Mouse (Mus musculus): ENCODE data around the gene Arhgap9.

Arhgap9 gene

DNA sequence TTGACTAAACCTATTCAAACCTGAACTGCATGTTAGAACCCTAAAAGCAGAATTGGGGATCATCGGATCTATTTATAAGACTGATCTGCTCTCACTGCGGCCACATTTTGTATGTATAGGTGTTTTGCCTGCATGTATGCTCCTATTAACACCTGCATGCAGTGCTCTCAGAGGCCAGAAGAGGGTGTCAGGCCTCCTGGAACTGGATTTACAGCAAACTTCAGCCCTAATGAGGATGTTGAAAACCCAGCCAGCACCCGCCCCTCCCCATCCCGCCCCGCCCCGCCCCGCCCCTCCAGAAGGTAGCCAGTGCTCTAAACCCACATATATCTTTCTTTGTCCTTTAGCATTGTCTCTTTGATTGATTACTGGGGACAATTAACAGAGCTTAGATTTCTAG lies 2.7 kb downstream of the Arhgap9 start:
- DNase-seq: peak; percentile 79

DNA sequence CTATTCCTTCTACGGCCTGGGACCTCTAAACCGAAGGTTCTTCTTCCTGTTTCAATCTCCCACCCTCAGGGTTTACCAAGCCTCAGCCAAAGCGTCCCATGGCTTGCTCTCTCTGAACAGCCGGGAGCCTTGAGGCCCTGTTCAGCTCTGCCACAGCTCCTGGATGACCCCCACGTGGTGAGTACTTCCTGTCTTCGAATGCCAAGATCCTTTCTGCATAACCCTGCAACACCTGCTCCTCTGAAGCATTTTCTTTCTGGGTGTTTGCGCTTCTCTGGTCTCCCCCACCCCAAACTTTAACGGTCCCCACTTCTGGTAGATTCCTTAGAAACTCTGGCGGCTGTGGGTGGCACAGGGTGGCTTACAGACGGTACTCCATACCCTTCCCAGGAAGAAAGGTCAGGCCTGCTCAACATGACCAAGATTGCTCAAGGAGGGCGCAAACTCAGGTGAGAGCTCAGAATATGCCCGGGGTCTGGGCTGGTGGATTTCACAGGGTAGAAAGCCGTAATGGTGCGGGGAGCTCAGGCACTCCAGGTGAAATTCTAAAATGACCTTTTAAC lies 3.8 kb downstream of the Arhgap9 start:
- DNase-seq: no peak

DNA sequence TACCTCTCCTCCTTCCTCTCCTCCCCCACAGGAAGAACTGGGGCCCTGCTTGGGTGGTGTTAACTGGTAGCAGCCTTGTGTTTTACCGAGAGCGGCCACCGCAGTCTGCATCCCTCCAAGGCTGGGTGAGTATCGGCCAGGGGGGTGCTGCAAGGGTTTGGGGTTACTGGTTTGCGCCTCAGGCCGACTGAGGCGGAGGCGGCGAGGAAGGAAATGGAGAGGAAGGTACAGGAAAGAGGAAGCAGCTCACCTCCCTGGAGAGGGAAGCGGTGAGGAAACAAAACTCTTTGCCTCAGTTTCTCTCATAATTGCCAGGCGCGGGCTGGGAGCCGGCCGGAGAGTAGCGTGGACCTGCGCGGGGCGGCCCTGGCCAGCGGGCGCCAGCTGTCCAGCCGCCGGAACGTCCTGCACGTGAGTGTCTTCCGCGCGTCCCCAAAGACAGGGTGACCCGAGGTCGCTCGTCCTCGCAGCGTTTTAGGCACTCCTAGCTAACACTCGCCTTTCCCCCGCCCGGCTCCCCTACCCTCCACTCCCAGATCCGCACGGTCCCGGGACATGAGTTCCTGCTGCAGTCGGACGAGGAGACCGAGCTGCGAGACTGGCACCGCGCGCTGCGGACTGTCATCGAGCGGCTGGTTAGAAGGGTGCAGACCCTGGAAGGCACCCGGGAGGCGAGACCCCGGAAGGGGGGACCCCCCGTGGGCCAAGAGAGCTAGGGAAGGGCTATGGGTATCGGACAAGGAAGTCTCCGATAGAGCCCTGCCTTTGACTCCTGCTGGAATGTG lies 4.4 kb downstream of the Arhgap9 start:
- DNase-seq: peak; percentile 63

DNA sequence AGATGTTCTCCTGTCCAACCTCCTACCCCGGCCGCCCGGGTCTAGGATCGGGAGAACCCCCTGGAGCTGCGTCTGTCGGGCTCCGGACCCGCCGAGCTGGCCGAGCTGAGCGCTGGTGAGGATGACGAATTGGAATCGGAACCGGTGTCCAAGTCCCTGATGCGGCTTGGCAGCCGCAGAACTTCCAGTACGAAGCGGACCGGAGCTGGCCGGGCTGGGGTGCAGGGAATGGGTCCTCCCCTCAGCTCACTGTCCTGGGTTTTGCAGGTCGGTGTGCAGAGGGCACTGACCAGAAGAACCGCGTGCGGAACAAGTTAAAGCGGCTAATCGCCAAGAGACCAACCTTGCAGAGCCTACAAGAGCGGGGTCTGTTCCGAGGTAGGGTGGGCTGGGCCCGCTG lies 5.1 kb downstream of the Arhgap9 start:
- no peak for DNase-seq

DNA sequence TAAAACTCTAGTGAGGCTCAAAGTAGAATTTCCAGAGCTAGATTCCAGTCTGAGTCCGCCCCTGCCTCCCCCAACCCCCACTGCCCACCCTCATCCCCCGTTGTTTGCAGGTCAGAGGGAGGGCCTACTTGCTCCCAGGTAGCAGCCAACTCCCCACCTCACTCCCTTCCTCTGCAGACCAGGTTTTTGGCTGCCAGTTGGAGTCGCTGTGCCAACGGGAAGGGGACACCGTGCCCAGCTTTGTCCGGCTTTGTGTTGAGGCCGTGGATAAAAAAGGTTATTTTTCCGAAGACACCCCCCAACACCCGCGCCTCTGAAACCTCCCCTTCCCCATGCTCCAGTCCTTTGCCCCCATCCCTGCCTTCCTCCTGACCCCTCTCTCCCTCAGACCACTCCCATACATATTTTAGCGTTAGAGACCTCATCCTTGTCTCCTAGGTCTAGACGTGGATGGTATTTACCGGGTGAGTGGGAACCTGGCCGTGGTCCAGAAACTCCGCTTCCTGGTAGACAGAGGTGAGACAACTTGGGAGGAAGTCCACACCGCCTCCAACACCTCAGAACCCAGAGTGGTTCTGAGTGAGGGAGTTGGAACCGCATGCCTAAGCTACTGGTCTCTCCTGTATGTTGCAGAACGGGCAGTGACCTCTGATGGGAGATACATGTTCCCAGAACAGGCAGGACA lies 5.8 kb downstream of the Arhgap9 start:
- no peak for DNase-seq

DNA sequence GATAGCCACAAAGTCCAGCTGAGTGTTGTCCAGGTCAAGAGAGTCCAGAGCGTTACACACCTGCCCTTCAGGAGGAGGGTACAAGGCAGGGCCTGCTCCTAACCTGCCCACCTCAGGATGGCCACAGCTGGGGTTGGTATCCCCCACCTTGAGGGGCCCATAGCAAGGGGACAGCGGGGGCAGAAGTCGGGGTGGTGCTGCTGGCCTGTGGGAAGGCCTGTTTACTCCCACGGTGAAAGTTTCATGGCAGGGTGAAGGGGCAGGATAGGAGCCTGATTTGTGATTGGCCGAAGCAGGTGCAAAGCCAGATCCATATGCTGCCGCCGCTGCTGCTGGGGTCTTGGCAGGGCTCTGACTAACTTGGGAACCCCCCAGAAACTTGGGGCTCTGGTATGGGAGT lies 8.4 kb downstream of the Arhgap9 start:
- no peak for DNase-seq

DNA sequence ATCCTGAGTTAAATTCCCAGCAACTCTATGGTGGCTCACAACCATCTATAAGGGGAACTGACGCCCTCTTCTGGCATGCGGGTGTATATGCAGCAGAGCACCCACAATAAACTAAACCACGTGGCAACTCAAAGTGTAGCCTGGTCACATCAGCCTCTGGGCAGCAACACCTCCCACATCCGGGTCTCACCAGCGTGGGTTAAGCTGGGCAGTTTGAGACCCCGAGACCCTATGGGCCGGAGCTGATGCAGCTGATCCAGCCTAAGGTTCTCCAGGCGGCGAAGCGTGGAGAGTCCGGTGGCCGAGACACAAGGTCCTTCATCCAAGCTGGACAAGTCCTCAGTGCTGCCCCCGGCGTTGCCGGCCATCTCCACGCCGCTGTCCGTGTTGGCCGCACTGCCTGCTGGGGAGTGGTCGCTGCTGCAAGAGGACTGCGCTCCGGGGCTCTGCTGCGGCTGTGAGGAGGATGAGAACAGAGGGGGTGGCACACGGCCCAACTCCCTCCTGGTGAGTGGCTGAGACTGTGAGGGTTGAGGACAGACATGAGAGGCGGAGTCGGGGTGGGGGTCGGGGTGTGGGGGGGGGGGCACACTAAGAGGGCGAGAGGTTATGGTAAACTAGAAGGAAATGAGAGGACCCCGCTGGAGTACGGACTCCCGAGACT lies 10.6 kb downstream of the Arhgap9 start:
- DNase-seq: no peak

DNA sequence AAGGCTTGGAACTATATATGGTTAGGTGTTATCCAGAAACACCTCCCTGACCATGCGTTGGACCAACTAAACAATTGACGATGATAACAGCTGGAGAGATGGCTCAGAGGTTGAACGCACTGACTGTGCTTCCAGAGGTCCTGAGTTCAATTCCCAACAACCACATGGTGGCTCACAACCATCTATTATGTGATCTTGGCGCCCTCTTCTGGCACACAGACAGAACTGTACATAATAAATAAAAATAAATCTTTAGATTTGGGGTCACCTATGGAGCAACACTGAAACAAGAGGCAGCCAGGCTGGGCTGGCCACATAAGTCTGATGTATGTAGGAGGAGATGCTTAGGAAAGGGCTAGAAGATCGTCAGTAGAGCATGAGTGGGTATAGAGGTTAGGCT lies 11.4 kb downstream of the Arhgap9 start:
- DNase-seq: no peak

DNA sequence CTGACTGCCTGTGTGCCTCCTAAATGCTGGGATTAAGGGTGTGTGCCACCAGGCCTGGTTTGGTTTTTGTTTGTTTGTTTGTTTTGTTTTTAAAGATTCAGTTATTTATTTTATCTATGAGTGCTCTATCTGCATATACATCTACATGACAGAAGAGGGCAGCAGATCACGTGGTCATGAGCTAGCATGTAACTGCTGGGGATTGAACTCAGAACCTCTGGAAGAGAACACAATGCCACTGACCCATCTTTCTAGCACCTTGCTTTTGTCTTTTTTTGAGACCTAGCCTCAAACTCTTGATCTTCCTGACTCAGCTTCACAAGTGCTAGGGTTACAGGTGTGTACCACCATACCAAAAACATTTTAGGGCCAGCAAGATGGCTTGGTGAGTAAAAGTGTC lies 13.5 kb downstream of the Arhgap9 start:
- DNase-seq: no peak

DNA sequence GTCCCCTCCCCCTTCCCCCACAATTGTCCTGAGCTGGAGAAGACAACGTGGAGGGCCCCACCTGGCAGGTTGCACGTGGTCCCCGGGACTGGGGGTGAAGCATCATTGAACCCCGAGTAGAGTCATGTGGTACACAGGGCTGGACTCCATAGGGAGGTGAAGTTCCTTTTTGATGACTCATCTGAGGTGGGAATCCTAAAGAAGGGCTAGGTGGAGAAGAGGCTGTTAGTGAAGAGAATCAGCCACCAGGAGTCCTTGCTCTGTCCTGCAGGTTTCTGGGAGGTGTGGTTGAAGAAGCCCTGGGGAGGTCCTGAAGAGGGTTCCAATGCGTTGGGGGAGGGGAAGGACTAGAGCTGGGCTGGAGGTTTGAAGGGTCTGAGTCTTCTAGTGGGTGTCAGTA lies 15.2 kb downstream of the Arhgap9 start:
- no peak for DNase-seq

DNA sequence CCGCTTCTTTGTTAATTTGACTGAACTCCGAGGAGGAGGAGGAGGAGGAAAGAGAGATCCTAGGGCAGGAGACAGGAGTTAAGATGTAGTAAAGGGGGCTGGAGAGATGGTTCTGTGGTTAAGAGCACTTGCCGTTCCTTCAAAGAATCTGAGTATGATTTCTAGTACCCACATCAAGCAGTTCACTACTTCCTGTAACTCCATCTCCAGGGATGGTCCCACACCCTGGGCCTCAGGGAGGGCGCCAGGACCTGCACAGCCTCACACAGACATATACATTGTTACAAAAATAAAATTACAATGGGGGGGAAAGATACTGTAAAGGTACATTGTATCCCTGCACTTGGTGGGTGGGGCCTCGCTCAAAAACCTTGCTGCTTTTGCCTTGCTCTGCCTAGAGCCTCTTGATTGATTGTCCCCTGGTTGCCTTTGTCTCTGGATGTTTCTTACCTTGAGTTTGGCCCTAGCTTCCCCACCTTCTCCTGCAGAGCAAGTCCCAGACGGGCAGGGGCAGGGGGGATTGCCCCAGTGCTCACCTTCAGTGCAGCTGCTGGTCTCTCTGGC lies 15.9 kb downstream of the Arhgap9 start:
- DNase-seq: no peak

DNA sequence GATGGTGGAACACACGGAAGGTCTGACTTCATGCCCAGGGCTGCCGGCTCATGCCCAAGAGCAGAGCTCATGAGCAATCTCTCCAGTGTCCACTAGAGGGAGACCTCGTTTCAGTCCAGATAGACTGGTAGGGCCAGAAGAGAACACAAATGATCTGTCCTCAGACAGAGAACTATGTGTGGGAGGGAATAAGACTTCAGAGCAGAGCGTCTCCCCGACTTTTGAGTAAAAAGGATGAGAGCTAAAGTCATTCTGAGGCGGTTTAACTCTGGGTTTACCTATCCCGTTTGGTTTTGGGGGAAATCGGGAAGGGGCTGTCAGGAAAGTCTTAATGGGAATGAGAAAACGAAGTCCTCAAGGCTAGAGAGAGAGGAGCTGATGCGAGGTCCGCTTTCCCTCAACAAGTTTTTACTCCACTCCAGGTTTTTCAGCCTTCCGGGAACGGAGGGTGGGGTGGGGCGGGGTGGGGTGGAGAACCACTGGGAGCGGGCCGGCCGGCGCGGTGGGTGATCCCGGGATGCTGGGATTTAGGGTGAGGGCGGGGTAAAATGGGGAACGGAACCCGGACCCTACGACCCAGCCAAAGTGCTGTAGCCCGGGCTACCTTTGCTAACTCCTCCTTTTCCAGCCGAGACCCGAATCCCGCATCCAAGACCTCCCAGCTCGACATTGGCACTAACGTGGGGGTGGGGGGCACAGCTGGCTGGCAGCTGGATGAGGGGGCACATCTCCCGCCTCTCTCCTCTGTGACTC lies 17.3 kb downstream of the Arhgap9 start:
- DNase-seq: peak; percentile 84

DNA sequence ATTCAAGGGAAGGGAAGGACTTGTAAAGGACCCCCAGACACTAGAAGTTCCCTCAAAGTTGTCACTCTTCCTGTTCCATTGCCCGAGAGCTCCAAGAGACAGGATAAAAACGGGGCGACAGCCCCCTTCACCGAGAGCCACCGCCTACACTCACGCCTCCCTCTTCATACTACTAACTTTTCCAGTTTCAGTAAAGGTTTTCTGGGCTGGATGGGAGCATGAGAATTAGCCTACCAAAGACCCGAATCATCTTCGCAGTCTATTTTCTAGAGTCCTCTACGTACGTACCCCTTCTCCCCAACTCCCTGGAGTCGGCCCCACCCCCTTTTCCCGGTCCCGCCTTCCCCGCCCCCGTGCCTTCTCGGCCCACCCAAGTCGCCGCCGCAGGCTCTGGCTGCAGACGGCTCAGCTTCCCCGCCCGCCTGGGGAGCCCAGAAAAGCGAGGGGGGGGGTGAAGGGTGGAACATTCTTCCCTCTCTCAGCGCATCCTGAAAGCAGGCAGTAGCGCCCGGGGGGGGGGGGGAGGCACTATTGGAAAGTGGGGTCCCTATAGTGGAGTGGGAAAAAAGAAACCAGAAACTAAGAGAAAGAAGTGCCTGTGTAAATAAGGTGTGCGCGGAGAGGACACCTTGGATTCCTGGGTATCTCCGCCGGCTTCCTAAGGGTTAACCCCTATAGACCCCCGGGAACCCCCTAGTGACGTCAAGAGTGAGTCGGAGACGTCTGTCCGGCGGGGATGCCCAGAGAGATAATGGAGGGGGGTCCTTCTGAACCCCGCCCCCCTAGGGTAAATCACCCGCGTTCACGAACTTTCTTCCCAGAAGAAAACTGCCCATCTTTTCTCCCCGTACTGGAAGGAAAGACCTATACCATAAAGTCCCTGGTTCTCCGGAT lies 18.2 kb downstream of the Arhgap9 start:
- peak; percentile 69 for DNase-seq

DNA sequence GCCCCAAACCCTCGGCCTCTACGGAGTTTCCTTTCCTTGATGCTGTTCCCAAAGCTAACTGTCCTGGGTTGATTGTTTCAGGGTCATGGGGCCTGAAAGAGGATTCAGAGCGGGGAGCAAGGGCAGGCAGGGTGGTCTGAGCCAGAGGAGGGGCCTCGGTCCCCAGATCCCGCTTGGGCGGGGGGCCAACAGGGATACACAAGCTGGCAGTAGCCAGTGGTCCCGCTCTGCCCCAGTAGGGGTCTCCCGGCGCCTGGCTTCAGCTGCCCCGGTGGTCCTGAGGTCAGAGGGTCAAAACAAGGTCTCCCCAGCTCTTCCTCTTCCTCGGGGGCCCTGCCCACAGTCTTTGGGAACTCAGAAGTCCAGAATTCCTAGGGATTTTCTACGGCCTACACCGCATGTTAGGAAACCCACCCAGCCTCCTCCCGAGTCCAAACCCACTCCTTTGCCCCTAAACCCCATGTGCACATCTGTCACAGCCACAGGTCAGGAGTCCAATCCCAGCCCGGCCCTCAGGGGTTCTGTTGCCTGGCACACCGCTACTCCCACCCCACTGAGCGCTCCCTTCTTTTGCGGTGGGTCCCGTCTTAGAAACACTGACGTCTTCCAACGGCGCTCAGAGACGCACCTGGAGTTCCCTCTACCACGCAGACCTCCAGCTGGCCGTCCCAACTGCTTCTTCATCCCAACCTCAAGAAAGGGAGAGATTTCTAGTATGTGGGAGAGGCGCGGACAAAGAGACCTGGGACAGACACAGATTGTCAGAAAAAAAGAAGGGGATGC lies 19.0 kb downstream of the Arhgap9 start:
- DNase-seq: no peak

DNA sequence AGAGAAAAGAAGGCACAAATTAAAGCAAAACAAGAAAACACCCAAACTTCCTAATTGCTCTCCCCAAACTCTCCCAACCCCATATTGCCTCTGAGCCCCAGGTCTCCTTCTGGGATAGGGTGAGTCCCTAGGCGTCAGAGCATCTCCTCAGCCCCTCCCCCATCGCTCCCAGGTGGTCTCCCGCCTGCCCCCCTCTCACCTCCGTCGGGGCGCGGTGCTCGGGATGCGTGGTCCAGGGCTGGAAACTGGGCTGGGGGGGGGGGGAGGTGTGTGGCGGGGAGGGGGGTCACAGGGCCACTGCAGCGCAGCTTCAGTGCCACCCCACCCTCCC lies 19.6 kb downstream of the Arhgap9 start:
- DNase-seq: no peak

DNA sequence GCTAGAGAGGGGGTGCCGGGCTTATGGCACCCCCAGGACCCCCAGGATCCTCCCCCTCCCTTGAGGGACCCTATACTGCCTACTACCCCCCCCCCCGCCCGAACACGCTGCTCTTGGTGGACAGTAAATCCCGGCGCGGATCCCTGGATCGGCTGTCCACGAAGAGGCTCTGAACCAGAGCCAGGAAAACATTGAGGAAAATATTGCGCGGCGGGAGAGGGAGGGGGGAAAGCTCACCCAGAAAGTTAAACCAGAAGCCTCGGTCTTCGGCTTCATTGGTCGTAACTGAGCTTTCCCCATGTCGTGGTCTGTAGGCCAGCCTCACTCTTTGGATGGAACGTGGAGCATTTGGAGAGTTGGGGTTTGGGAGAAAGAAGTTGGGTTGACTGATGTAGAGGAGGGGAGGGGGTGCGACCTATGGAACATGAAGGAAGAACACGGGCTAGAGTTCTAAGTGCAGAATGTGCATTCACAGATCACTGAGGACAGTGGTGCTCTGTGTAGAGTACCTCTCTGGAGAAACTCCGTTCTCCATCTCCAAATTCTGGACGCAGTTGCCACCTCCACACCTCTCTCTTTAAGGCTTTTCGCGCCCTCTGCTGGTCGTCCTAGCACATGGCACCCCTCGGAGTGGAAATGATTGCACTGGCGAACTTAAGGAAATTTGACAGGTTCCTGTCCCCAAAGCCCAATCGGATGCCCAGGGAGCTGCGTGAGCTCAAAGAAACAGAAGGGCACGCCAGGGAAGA lies 20.3 kb downstream of the Arhgap9 start, which contains the start of gene Gli1:
TSS of gene Gli1 (minus strand) at position 84 of the 749 bp plus-strand sequence.
- peak; percentile 83 for DNase-seq

DNA sequence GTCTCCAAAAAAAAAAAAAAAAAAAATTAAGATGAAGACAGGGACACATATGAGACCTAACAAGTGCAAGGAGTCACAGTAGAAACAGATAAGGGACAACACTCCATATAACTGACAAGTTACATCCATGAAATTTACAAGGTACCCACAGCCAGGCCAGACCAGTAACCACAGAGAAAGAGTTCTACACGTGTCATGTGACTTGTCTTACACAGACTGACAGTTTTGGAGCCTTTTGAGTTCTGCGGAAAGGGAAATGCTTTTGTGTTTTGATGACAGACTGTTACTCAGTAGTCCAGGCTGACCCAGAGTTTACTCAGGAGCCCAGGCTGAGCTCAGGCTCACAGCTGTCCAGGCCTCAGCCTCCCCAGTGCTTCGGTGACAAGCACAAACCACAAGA lies 21.3 kb downstream of the Arhgap9 start:
- no peak for DNase-seq

DNA sequence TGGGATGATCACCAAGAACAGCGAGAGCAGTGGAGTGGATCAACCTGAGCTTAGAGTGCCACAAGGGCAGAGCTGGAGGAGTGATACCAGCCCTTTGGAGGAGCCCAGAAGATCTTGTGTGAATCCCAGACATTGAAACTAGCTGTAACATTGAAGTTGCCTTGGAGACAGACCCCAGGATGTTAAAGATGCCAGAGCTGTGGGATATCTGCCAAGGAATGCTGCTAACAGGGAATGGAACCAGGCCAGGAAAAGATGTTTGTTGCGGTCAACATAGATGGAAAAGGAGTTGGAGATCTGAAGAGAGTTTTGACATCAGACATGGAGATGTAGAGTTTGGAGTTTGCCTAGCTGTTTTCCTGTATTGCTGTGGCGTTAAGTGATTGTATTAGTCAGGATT lies 24.4 kb downstream of the Arhgap9 start:
- no peak for DNase-seq

DNA sequence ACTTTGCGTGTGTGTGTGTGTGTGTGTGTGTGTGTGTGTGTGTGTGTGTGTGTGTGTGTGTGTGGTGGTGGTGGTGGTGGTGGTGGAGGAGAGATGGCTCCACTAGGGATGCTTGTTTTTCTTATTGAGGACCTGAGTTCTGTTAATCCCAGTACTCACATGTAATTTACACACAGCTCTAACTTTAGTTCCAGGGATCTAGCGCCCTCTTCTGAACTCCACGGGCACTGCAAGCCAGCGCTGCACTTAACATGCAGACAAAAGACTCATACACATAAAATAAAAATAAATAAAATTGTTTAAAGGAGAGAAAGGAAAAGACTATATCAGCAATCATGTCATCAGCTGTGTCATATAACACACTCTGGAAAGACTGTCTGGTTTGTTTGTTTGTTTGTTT lies 27.2 kb downstream of the Arhgap9 start:
- no peak for DNase-seq

DNA sequence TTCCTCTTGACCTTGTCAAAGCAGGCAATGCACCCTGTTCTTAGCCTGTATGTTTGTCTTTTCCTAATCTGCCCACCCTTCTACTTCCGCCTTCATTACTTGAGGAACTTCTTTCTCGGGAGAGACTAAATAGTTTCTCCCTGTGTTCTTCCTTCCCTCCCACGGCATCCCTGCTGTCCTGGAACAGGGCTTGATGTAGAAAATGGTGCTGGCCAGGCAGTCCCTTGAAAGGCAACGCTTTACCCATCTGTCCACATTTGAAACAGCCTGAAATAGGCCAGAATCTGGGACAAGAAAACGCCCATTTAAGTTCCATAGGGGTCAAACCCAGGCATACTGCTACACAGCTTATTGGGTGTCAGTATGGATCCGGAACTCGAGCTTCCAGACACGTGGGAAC lies 28.0 kb downstream of the Arhgap9 start:
- DNase-seq: no peak
